Mouse (Mus musculus) MEL-GATA-1-ER (cell line): ENCODE measurements at regions not wholly inside any gene's neighbourhood (a gene's known extent, or its start where the extent isn't known, plus 50 kb on each side); places are given as distances from the start of the nearest gene placed in this dataset.
A peak's percentile ranks its signal among the peaks of the same experiment; 100 is the strongest.

Source experiments
- DNase-seq: peaks from one replicate; pipeline ENCODE4 v3.0.0-alpha.2; 2012; ENCODE audit warnings: low read depth; ENCODE audit errors: extremely low read depth

- DNase-seq = no peak
Measured at GRCm38 (mm10) chr13:99097606-99098545, 86.7 kb upstream of the Zfp366 start.

- DNase-seq = no peak
Measured at GRCm38 (mm10) chr13:99096837-99097236, 87.8 kb upstream of the Zfp366 start.

- no peak for DNase-seq
Measured at GRCm38 (mm10) chr13:99095006-99095405, 89.6 kb upstream of the Zfp366 start.

- no peak for DNase-seq
Measured at GRCm38 (mm10) chr13:99094221-99094620, 90.4 kb upstream of the Zfp366 start.

- peak; percentile 14 for DNase-seq
Measured at GRCm38 (mm10) chr13:99093269-99093668, 91.4 kb upstream of the Zfp366 start.

GRCm38 (mm10) chr13:99092279-99092930 is 92.2 kb upstream of the Zfp366 start:
- no peak for DNase-seq

GRCm38 (mm10) chr13:99091562-99092278 is 92.9 kb upstream of the Zfp366 start:
- no peak for DNase-seq

- no peak for DNase-seq
Measured at GRCm38 (mm10) chr13:99090361-99090760, 94.3 kb upstream of the Zfp366 start.

- DNase-seq = peak; percentile 49
Measured at GRCm38 (mm10) chr13:99088285-99088684, 96.3 kb upstream of the Zfp366 start.

GRCm38 (mm10) chr13:99079331-99079761 is 95.0 kb upstream of the 1700024P04Rik start:
- no peak for DNase-seq

- no peak for DNase-seq
Measured at GRCm38 (mm10) chr13:99078643-99079042, 94.3 kb upstream of the 1700024P04Rik start.

- DNase-seq = no peak
Measured at GRCm38 (mm10) chr13:99077039-99077749, 92.8 kb upstream of the 1700024P04Rik start.

GRCm38 (mm10) chr13:99075467-99075866 is 91.1 kb upstream of the 1700024P04Rik start:
- no peak for DNase-seq

- DNase-seq = no peak
Measured at GRCm38 (mm10) chr13:99071821-99072414, 87.6 kb upstream of the 1700024P04Rik start.

GRCm38 (mm10) chr13:99071413-99071812 is 87.0 kb upstream of the 1700024P04Rik start:
- no peak for DNase-seq

- no peak for DNase-seq
Measured at GRCm38 (mm10) chr13:99069767-99070166, 85.4 kb upstream of the 1700024P04Rik start.

- no peak for DNase-seq
Measured at GRCm38 (mm10) chr13:99067504-99067903, 83.1 kb upstream of the 1700024P04Rik start.

GRCm38 (mm10) chr13:99063431-99063830 is 79.1 kb upstream of the 1700024P04Rik start:
- no peak for DNase-seq

- DNase-seq = no peak
Measured at GRCm38 (mm10) chr13:99062936-99063335, 78.6 kb upstream of the 1700024P04Rik start.

GRCm38 (mm10) chr13:99058131-99058970 is 74.0 kb upstream of the 1700024P04Rik start:
- DNase-seq = no peak
